Mouse (Mus musculus) MEL (cell line): ENCODE measurements around the gene Magi3. TPM values are rescaled to one million over a fixed set of nuclear protein-coding genes. Genes with fewer than 3 reads are reported as not detected.

ENCODE experiments used
- DNase-seq: peaks from one replicate; pipeline ENCODE4 v3.0.0; 2011; ENCODE audit warnings: low read depth, low spot score
- H3K27ac ChIP-seq: 2 replicates; pipeline ENCODE4 v1.5.1; 2012; ENCODE audit warnings: low read depth, mild to moderate bottlenecking, control low read depth, low read length, moderate library complexity; ENCODE audit not compliant: control insufficient read depth
- H3K27me3 ChIP-seq, 2 experiments: fragments of 150-350 bp in 1 of 2; sonication (generic) in 1 of 2; 2 replicates each; pipeline ENCODE4 v1.6.1; 2012; ENCODE audit warnings: low read length in 2 of 2, mild to moderate bottlenecking in 2 of 2, improper control_type of control experiment in 1 of 2, moderate library complexity in 1 of 2; ENCODE audit not compliant: insufficient read depth in 2 of 2, control insufficient read depth in 1 of 2
- H3K36me3 ChIP-seq, 2 experiments: 2 replicates each; pipeline ENCODE4 v1.6.1; 2012 to 2014; ENCODE audit warnings: low read length in 2 of 2, improper control_type of control experiment in 1 of 2, inconsistent platforms in 1 of 2, mild to moderate bottlenecking in 1 of 2; ENCODE audit not compliant: insufficient read depth in 2 of 2, control insufficient read depth in 1 of 2
- H3K4me1 ChIP-seq, 2 experiments: fragments of 150-350 bp in 1 of 2; sonication (generic) in 1 of 2; 2 replicates each; pipeline ENCODE4 v1.6.1; 2012; ENCODE audit warnings: low read length in 2 of 2, improper control_type of control experiment in 1 of 2, mild to moderate bottlenecking in 1 of 2; ENCODE audit not compliant: insufficient read depth in 2 of 2, control insufficient read depth in 1 of 2
- H3K4me3 ChIP-seq, 2 experiments: fragments of 150-350 bp in 1 of 2; sonication (generic) in 1 of 2; 2 replicates each; pipeline ENCODE4 v1.5.1; 2012; ENCODE audit warnings: low read depth in 2 of 2, low read length in 2 of 2, mild to moderate bottlenecking in 2 of 2, moderate library complexity in 2 of 2, control low read depth in 1 of 2, improper control_type of control experiment in 1 of 2; ENCODE audit not compliant: control insufficient read depth in 1 of 2, insufficient read depth in 1 of 2
- H3K79me2 ChIP-seq: 2 replicates; pipeline ENCODE4 v1.6.1; 2012; ENCODE audit warnings: mild to moderate bottlenecking, low read length, moderate library complexity; ENCODE audit not compliant: control insufficient read depth, poor library complexity, insufficient read depth
- H3K9ac ChIP-seq: 2 replicates; pipeline ENCODE4 v1.6.1; 2012; ENCODE audit warnings: low read depth, mild to moderate bottlenecking, control low read depth, low read length, moderate library complexity; ENCODE audit not compliant: control insufficient read depth, poor library complexity, severe bottlenecking
- H3K9me3 ChIP-seq: fragments of 150-350 bp; sonication (generic); replicated peaks from 2 replicates; pipeline ENCODE4 v1.6.1; 2012; ENCODE audit warnings: mild to moderate bottlenecking, low read length, improper control_type of control experiment, moderate library complexity; ENCODE audit not compliant: insufficient read depth
- BHLHE40 ChIP-seq: IDR thresholded peaks from 2 replicates; pipeline ENCODE4 v1.6.1; 2012; ENCODE audit warnings: low read depth, mild to moderate bottlenecking, inconsistent platforms, low read length, improper control_type of control experiment, borderline replicate concordance
- E2F4 ChIP-seq: IDR thresholded peaks from 2 replicates; pipeline ENCODE4 v1.6.1; 2011; ENCODE audit warnings: low read depth, low read length, improper control_type of control experiment, borderline replicate concordance
- ELF1 ChIP-seq: IDR thresholded peaks from 2 replicates; pipeline ENCODE4 v1.6.1; 2014; ENCODE audit warnings: low read depth, mild to moderate bottlenecking, inconsistent platforms, low read length, improper control_type of control experiment, moderate library complexity
- ETS1 ChIP-seq: IDR thresholded peaks from 2 replicates; pipeline ENCODE4 v1.6.1; 2012; ENCODE audit warnings: low read depth, mild to moderate bottlenecking, inconsistent platforms, low read length, improper control_type of control experiment, moderate library complexity
- GATA1 ChIP-seq: IDR thresholded peaks from 2 replicates; pipeline ENCODE4 v1.6.1; 2011; ENCODE audit warnings: low read depth, low read length, improper control_type of control experiment
- HCFC1 ChIP-seq: IDR thresholded peaks from 2 replicates; pipeline ENCODE4 v1.6.1; 2012; ENCODE audit warnings: low read depth, mild to moderate bottlenecking, inconsistent platforms, low read length, improper control_type of control experiment, moderate library complexity
- KAT2A ChIP-seq: conservative IDR thresholded peaks from 2 replicates; pipeline ENCODE4 v1.6.1; 2012; ENCODE audit warnings: low read depth, low read length, improper control_type of control experiment, inconsistent platforms
- MAFK ChIP-seq: IDR thresholded peaks from 2 replicates; pipeline ENCODE4 v1.6.1; 2011; ENCODE audit warnings: low read depth, mild to moderate bottlenecking, low read length, improper control_type of control experiment, borderline replicate concordance
- MAX ChIP-seq: IDR thresholded peaks from 2 replicates; pipeline ENCODE4 v1.6.1; 2011; ENCODE audit warnings: low read length, improper control_type of control experiment
- MAZ ChIP-seq: IDR thresholded peaks from 2 replicates; pipeline ENCODE4 v1.6.1; 2012; ENCODE audit warnings: low read depth, mild to moderate bottlenecking, inconsistent platforms, low read length, improper control_type of control experiment
- MEF2A ChIP-seq: IDR thresholded peaks from 2 replicates; pipeline ENCODE4 v1.6.1; 2014; ENCODE audit warnings: low read depth, mild to moderate bottlenecking, inconsistent platforms, low read length, improper control_type of control experiment; ENCODE audit not compliant: poor library complexity, insufficient replicate concordance, severe bottlenecking; ENCODE audit errors: extremely low read depth
- MYC ChIP-seq: IDR thresholded peaks from 2 replicates; pipeline ENCODE4 v1.6.1; 2011; ENCODE audit warnings: low read depth, mild to moderate bottlenecking, low read length, improper control_type of control experiment, moderate library complexity
- POLR2A ChIP-seq, 2 experiments: IDR thresholded peaks; 2 replicates each; pipeline ENCODE4 v1.6.1; 2011 to 2012; ENCODE audit warnings: low read length in 2 of 2, mild to moderate bottlenecking in 2 of 2, control low read depth in 1 of 2, improper control_type of control experiment in 1 of 2, low read depth in 1 of 2, moderate library complexity in 1 of 2; ENCODE audit not compliant: control insufficient read depth in 1 of 2, insufficient read depth in 1 of 2, poor library complexity in 1 of 2
- POLR2AphosphoS5 ChIP-seq: IDR thresholded peaks from 2 replicates; pipeline ENCODE4 v1.6.1; 2012; ENCODE audit warnings: low read depth, borderline replicate concordance, mild to moderate bottlenecking, inconsistent platforms, low read length, moderate library complexity, mixed read lengths
- SMC3 ChIP-seq: IDR thresholded peaks from 2 replicates; pipeline ENCODE4 v1.6.1; 2011; ENCODE audit warnings: low read depth, low read length, improper control_type of control experiment
- TCF12 ChIP-seq: IDR thresholded peaks from 2 replicates; pipeline ENCODE4 v1.6.1; 2014; ENCODE audit warnings: low read depth, mild to moderate bottlenecking, inconsistent platforms, low read length, improper control_type of control experiment, moderate library complexity
- USF1 ChIP-seq: IDR thresholded peaks from 2 replicates; pipeline ENCODE4 v1.6.1; 2014; ENCODE audit warnings: low read depth, mild to moderate bottlenecking, inconsistent platforms, low read length, improper control_type of control experiment, moderate library complexity
- ZC3H11A ChIP-seq: IDR thresholded peaks from 2 replicates; pipeline ENCODE4 v1.6.1; 2012; ENCODE audit warnings: low read depth, mild to moderate bottlenecking, inconsistent platforms, low read length, improper control_type of control experiment
- ZMIZ1 ChIP-seq: IDR thresholded peaks from 2 replicates; pipeline ENCODE4 v1.6.1; 2012; ENCODE audit warnings: low read depth, mild to moderate bottlenecking, inconsistent platforms, low read length, improper control_type of control experiment, moderate library complexity
- polyA plus RNA-seq, 2 experiments: library from polyadenylated mRNA; stranded (reverse) in 1 of 2; unstranded in 1 of 2; fragments of >175 nt in 1 of 2; fragments of >200 nt in 1 of 2; gene quantifications; 2 replicates each; pipeline versions ENCODE4 v1.2.1 to v1.2.4; 2012; ENCODE audit warnings: low replicate concordance in 2 of 2, low read depth in 1 of 2; ENCODE audit not compliant: insufficient read length in 2 of 2, insufficient read depth in 1 of 2, missing spikeins in 1 of 2
- total RNA-seq: library from RNA; depleted of rRNA; stranded (reverse); fragments of 300-350 nt; gene quantifications from 2 replicates; pipeline ENCODE4 v1.2.3, GENCODE M21; 2012

The Magi3 gene
- total and polyA plus RNA-seq, 3 experiments = 0.04 to 0.18 TPM; not detected in 1

DNA sequence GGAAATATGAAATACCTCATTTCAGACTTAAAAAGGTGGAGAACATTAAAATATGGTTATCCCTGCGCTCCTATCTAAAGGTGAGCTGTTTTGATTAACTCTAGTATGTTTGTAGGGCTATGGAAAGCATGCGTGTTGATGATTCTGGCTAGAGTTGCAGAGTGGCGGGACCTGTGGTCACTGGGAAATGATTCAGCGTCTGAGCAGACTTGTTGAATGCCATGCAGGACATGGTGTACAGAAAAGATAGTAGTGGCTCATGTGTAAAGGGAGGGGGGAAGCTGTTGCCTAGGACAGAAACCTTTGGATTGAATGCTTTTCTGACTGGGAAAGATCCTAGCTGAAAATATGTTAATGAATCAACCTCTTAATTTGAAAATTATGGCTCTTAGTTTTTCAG lies 221.4 kb downstream of the Magi3 start:
- Histone ChIP-seq H3K79me2 (no peaks in the 10 kb centered on the region), H3K27me3 (no peaks in the 10 kb centered on the region), H3K4me1 (no peaks in the 10 kb centered on the region), H3K9ac (no peak overlapping the region), H3K36me3 (peaks cover 0 to 13% of the 10 kb centered on the region in 2 experiments; a peak in 3 of 4 replicates), H3K4me3 (no peak overlapping the region), H3K27ac (no peak overlapping the region), H3K9me3 (no peaks in the 10 kb centered on the region)
- no peak for DNase-seq
- TF ChIP-seq E2F4 = no peak
- TF ChIP-seq MEF2A = no peak
- no peak for TF ChIP-seq ZC3H11A
- no peak for TF ChIP-seq GATA1
- no peak for TF ChIP-seq MAX
- no peak for TF ChIP-seq MYC
- TF ChIP-seq KAT2A = no peak
- no peak for TF ChIP-seq SMC3
- no peak for TF ChIP-seq USF1
- no peak for TF ChIP-seq ETS1
- TF ChIP-seq HCFC1 = no peak
- TF ChIP-seq POLR2AphosphoS5 = no peak

DNA sequence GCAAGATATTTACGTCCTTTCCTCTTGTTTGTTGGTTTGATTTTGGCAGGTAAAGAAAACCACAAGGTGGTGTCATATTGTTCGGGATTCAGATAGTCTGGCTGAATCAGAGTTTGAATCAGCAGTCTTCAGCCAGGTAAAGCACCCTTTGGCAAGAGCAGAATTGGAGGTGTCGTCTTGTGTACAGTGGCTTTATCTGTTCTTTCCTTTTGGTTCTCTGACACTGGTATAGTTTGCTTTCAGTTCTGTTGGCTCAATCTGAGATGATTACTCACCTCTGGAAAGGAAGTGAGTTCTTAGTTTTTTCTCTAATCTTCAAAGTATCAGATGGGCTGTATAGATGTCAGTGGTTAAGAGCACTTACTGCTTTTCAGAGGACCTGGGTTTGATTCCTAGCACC lies 228.9 kb downstream of the Magi3 start:
- no peak overlapping the region for H3K4me3 ChIP-seq
- no peak overlapping the region for H3K9ac ChIP-seq
- H3K27me3 ChIP-seq = no peaks in the 10 kb centered on the region
- H3K36me3 ChIP-seq = peaks cover 0 to 5% of the 10 kb centered on the region in 2 experiments; a peak in 2 of 4 replicates
- H3K27ac ChIP-seq = no peak overlapping the region
- H3K9me3 ChIP-seq = no peaks in the 10 kb centered on the region
- H3K79me2 ChIP-seq = no peaks in the 10 kb centered on the region
- TF ChIP-seq HCFC1 = no peak
- no peaks in the 10 kb centered on the region for H3K4me1 ChIP-seq
- no peak for DNase-seq

DNA sequence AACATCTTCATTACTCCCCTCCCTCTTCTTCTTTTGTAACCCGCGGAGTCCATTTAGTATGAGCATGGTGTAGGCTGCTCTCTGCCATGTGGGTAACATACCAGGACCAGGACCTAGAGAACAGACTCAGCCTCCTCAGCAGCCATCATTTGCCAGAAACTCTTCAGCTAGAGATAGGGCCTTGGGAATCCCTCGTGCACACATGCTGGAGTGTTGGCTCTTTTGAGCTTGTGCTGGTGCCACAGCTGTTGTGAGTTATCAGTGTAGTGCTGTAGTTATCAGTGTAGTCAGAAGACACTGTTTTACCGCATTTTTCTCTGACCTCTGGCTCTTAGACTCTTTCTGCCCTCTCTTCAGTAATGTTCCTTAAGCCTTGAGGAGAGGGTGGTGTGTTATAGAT lies 230.8 kb downstream of the Magi3 start:
- no peaks in the 10 kb centered on the region for H3K27me3 ChIP-seq
- H3K27ac ChIP-seq = no peak overlapping the region
- H3K4me1 ChIP-seq = no peaks in the 10 kb centered on the region
- peaks cover 0 to 8% of the 10 kb centered on the region in 2 experiments; a peak in 2 of 4 replicates for H3K36me3 ChIP-seq
- no peak overlapping the region for H3K9ac ChIP-seq
- TF ChIP-seq BHLHE40 = no peak
- TF ChIP-seq MAZ = no peak
- TF ChIP-seq POLR2A (IDR thresholded peaks at IDR 0.05; ENCODE audit: control insufficient read depth in 1 of 2, insufficient read depth in 1 of 2, low read depth in 1 of 2, low read length in 2 of 2, poor library complexity in 1 of 2) = no peak
- TF ChIP-seq SMC3 = no peak
- TF ChIP-seq POLR2AphosphoS5 = no peak
- no peak for TF ChIP-seq MAX
- TF ChIP-seq USF1 = no peak
- TF ChIP-seq MAFK = no peak
- TF ChIP-seq TCF12 = no peak
- no peak for TF ChIP-seq ETS1
- TF ChIP-seq ZMIZ1 = no peak
- TF ChIP-seq ELF1 = no peak
- TF ChIP-seq, all 39 proteins: peak for 0
- no peaks in the 10 kb centered on the region for H3K9me3 ChIP-seq
- no peak for DNase-seq
- no peak overlapping the region for H3K4me3 ChIP-seq
- H3K79me2 ChIP-seq = no peaks in the 10 kb centered on the region
